Mouse (Mus musculus): ENCODE data around the gene Morf4l2.
A peak's percentile ranks its signal among the peaks of the same experiment; 100 is the strongest.
"Not testable (repeated sequence)": the region's sequence is repeated elsewhere in the genome, so short reads cannot be mapped to it uniquely, and the experiment has no call there.

Morf4l2 gene

GRCm38 (mm10) chrX:136743459-136743858 is at the start of gene Morf4l2:
Gene Morf4l2, minus strand, starts transcription at chrX:136743690.
- no peak for DNase-seq

GRCm38 (mm10) chrX:136789446-136789845 is 46.0 kb upstream of the Morf4l2 start:
- DNase-seq: no peak

- no peak for DNase-seq
These were observed 36.6 kb upstream of the Morf4l2 start, which contains the start of gene Glra4 for GRCm38 (mm10) chrX:136780041-136780440. Gene Glra4, minus strand, starts transcription at chrX:136780141.

- DNase-seq: no peak
These were observed 35.8 kb upstream of the Morf4l2 start for GRCm38 (mm10) chrX:136779262-136779661.

- DNase-seq: no peak
These were observed 34.6 kb upstream of the Morf4l2 start for GRCm38 (mm10) chrX:136778046-136778445.

- DNase-seq: no peak
These were observed 29.5 kb upstream of the Morf4l2 start for GRCm38 (mm10) chrX:136773035-136773434.

GRCm38 (mm10) chrX:136761103-136762074 is 17.9 kb upstream of the Morf4l2 start:
- DNase-seq: no peak

GRCm38 (mm10) chrX:136755464-136755863 is 12.0 kb upstream of the Morf4l2 start:
- DNase-seq: no peak

- DNase-seq: no peak
These were observed 5.8 kb upstream of the Morf4l2 start for GRCm38 (mm10) chrX:136749329-136749728.

GRCm38 (mm10) chrX:136744663-136745062 is 1.2 kb upstream of the Morf4l2 start:
- DNase-seq: no peak

- peak; percentile 50 for DNase-seq
These were observed 808 bp downstream of the Morf4l2 start for GRCm38 (mm10) chrX:136742661-136743103.

GRCm38 (mm10) chrX:136742241-136742640 is 1.2 kb downstream of the Morf4l2 start:
- DNase-seq: peak; percentile 10

- DNase-seq: peak; percentile 88
These were observed 1.8 kb downstream of the Morf4l2 start for GRCm38 (mm10) chrX:136741651-136742201.

GRCm38 (mm10) chrX:136740791-136741650 is 2.5 kb downstream of the Morf4l2 start:
- DNase-seq: peak; percentile 91

GRCm38 (mm10) chrX:136740087-136740790 is 3.3 kb downstream of the Morf4l2 start:
- peak; percentile 12 for DNase-seq

GRCm38 (mm10) chrX:136732016-136732415 is 11.5 kb downstream of the Morf4l2 start:
- no peak for DNase-seq

- not testable (repeated sequence) for DNase-seq
These were observed 28.6 kb downstream of the Morf4l2 start for GRCm38 (mm10) chrX:136714742-136715474.

GRCm38 (mm10) chrX:136708782-136709181 is 34.7 kb downstream of the Morf4l2 start:
- DNase-seq: no peak

GRCm38 (mm10) chrX:136708168-136708681 is 35.3 kb downstream of the Morf4l2 start:
- DNase-seq: peak; percentile 19

- peak; percentile 14 for DNase-seq
These were observed 35.9 kb downstream of the Morf4l2 start, which contains the start of gene Tceal1 for GRCm38 (mm10) chrX:136707446-136708167. Gene Tceal1, plus strand, starts transcription at chrX:136707982.

Measured in liver (tissue).